Mouse (Mus musculus): Measurements from ENCODE around the gene Stx1a. TPM values are rescaled to one million over a fixed set of nuclear protein-coding genes. Genes with fewer than 3 reads are reported as not detected.

Stx1a gene
- polyA plus RNA-seq, 1 experiment from 2014 or later = 90.9 TPM

- 15% methylated on average over 14 of the region's 14 CpGs for WGBS
These were observed 53.7 kb downstream of the Stx1a start for GRCm38 (mm10) chr5:135076931-135077505.

DNA sequence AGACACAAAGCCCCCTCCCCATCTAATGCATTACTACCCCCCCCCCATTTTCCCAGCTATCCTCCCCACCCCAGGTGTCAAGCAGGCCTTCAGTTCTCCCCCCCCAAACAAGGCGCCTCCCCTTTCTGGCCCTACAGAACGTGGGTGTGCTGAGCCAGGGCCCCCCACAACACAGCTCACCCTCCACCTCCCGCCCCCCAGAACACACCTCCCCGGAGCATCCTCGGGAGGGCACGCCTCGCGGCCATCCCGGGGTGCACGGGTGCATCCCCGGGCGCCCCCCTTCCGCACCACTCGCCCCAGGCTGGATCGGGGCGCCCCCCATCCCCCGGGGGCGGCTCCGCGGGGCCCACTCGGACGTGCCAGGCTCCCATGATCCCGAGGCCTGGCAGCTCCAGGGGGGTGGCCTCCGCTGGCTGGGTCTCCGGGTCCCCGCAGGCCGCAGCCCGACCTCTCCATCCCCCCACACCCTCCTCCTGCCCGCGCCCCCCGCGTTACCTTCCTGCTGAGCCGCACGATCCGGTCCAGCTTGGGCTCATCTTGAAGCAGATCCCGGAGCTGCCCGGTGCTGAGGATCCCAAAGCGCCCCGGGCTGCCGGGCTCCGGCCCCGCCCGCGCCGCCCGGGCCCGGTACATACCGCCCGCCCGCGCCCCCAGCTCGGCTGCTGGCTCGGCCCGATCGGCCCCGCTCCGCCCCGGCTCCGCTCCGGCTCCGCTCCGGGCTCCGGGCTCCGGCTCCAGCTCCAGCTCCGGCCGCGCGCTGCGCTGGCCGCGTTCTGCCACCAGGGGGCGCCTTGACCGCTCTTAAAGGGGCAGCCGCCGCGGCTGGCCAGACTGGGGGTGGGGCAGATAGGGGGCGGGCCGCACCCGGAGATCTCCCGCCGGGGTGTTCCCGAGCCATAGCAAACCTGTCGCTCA, 54.5 kb downstream of the Stx1a start, which contains the start of gene Vps37d:
Vps37d (minus strand) TSS at position 703 of the 918 bp plus-strand sequence.
- Histone ChIP-seq H3K9me3 (no peaks in the 10 kb centered on the region), H3K27me3 (no peaks in the 10 kb centered on the region), H3K4me1 (replicated peaks) (peaks cover 31% of the 10 kb centered on the region), H3K4me2 (peak within 1 kb of the TSS; percentile 76), H3K9ac (peak within 1 kb of the TSS; percentile 99), H3K4me3 (peak within 1 kb of the TSS; percentile 98), H3K27ac (replicated peaks) (peak within 1 kb of the TSS; percentile 93), H3K36me3 (peaks cover 35% of the 10 kb centered on the region)
- peak; percentile 82 for ATAC-seq (ENCODE audit: low read depth)
- WGBS = under 1% methylated on average over 75 of the region's 83 CpGs

More at GRCm38 (mm10) chr5:135076931-135077505, 53.7 kb downstream of the Stx1a start:
- Histone ChIP-seq H3K27ac (replicated peaks) (peak overlapping the region; percentile 93), H3K4me1 (replicated peaks) (peaks cover 31% of the 10 kb centered on the region), H3K36me3 (peaks cover 43% of the 10 kb centered on the region), H3K27me3 (no peaks in the 10 kb centered on the region), H3K4me2 (peak overlapping the region; percentile 76), H3K4me3 (peak overlapping the region; percentile 98), H3K9ac (peak overlapping the region; percentile 99), H3K9me3 (no peaks in the 10 kb centered on the region)
- ATAC-seq (ENCODE audit: low read depth) = peak; percentile 57

DNA sequence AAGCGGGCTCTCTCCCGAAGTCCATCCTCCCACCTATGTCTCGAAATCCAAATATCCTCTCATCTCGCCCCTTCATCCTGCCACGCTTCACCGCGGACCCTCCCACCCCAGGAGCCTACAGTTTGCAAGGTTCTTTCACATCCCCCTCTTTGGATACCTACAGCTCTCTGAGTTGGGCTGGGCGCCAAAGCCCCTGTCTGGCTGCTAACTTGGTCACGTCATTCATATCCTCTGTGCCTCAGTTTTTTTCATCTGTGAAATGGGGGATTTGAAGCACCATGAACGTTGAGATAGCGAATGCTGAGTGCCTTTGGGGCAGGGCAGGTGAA, 55.2 kb downstream of the Stx1a start:
- Histone ChIP-seq H3K9ac (peak overlapping the region; percentile 99), H3K4me3 (peak overlapping the region; percentile 98), H3K36me3 (peaks cover 28% of the 10 kb centered on the region), H3K4me1 (replicated peaks) (peaks cover 24% of the 10 kb centered on the region), H3K27me3 (no peaks in the 10 kb centered on the region), H3K27ac (replicated peaks) (no peak overlapping the region), H3K4me2 (peak overlapping the region; percentile 76), H3K9me3 (no peaks in the 10 kb centered on the region)
- WGBS = under 1% methylated on average over 11 of the region's 11 CpGs
- ATAC-seq (ENCODE audit: low read depth) = peak; percentile 30; the same call in 1 of the 2 replicates

DNA sequence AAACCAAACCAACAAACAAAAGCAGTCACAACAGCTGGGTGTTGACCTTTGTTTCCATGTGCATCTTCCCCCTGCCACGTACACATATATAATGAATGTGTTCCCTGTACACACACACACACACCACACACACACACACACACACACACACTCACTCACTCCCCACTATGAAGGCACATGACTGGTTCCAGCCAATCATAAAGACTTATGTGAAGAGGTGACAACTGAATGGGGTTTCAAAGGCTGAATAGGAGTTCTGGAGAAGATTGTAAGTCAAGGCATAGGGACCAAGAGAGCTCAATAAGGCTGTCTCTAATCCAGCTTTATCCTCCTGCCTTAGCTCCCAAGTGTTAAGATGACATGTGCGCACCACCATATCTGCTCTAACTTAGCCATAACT, 56.3 kb downstream of the Stx1a start:
- H3K27ac ChIP-seq (replicated peaks) = no peak overlapping the region
- peaks cover 14% of the 10 kb centered on the region for H3K4me1 ChIP-seq (replicated peaks)
- WGBS = 100% methylated on average over 2 of the region's 2 CpGs

GRCm38 (mm10) chr5:135080539-135080938, 57.3 kb downstream of the Stx1a start:
- H3K4me1 ChIP-seq (replicated peaks) = peaks cover 14% of the 10 kb centered on the region
- H3K4me3 ChIP-seq = no peak overlapping the region
- no peak overlapping the region for H3K27ac ChIP-seq (replicated peaks)
- no peak overlapping the region for H3K9ac ChIP-seq
- no peaks in the 10 kb centered on the region for H3K9me3 ChIP-seq
- peaks cover 10% of the 10 kb centered on the region; the same call in 1 of the 2 replicates for H3K36me3 ChIP-seq
- H3K4me2 ChIP-seq = no peak overlapping the region
- no peak for ATAC-seq (ENCODE audit: low read depth)
- no peaks in the 10 kb centered on the region; the same call in 1 of the 2 replicates for H3K27me3 ChIP-seq
- 89% methylated on average over 5 of the region's 5 CpGs for WGBS

More for the DNA sequence above, 56.3 kb downstream of the Stx1a start:
- H3K9ac ChIP-seq = no peak overlapping the region
- peaks cover 18% of the 10 kb centered on the region; the same call in 1 of the 2 replicates for H3K36me3 ChIP-seq
- no peaks in the 10 kb centered on the region for H3K9me3 ChIP-seq
- ATAC-seq (ENCODE audit: low read depth) = no peak
- H3K27me3 ChIP-seq = no peaks in the 10 kb centered on the region
- no peak overlapping the region for H3K4me3 ChIP-seq
- H3K4me2 ChIP-seq = no peak overlapping the region

- WGBS = 71% methylated on average over 4 of the region's 4 CpGs
- Histone ChIP-seq H3K4me1 (replicated peaks) (no peaks in the 10 kb centered on the region), H3K27ac (replicated peaks) (no peak overlapping the region), H3K4me3 (no peak overlapping the region), H3K9me3 (no peaks in the 10 kb centered on the region), H3K4me2 (no peak overlapping the region), H3K36me3 (no peaks in the 10 kb centered on the region), H3K9ac (no peak overlapping the region), H3K27me3 (peaks cover 50% of the 10 kb centered on the region)
- no peak for ATAC-seq (ENCODE audit: low read depth)
These were observed 63.6 kb downstream of the Stx1a start for GRCm38 (mm10) chr5:135086871-135087270.

DNA sequence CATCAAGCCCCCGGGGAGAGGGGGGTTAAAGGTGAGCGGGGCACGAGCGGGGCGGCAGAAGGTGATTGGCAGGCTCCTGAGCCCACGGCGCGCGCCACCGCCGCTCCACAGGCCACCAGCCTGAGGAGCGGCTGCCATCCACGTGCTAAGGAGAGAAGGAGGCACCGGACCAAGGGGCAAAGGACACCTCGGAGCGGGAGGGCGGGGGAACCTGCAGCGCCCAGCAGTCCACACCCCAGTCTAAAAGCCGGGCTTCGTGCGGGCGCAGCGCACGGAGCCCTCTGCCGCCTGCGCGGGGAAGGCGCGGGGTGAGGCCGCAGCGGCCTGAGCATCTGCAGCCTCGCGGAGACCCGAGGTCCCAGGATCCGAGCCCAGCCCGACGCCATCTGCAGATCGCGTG, 66.4 kb downstream of the Stx1a start, which contains the start of gene Mlxipl:
Mlxipl (plus strand) TSS at position 238 of the 400 bp plus-strand sequence.
- no peaks in the 10 kb centered on the region for H3K9me3 ChIP-seq
- peaks cover 68% of the 10 kb centered on the region for H3K27me3 ChIP-seq
- H3K4me2 ChIP-seq = no peak within 1 kb of the TSS
- WGBS = 2% methylated on average over 30 of the region's 39 CpGs
- H3K36me3 ChIP-seq = no peaks in the 10 kb centered on the region
- no peak within 1 kb of the TSS for H3K27ac ChIP-seq (replicated peaks)
- H3K4me3 ChIP-seq = peak within 1 kb of the TSS; percentile 4; the same call in 1 of the 2 replicates
- no peak within 1 kb of the TSS for H3K9ac ChIP-seq
- ATAC-seq (ENCODE audit: low read depth) = no peak
- no peaks in the 10 kb centered on the region for H3K4me1 ChIP-seq (replicated peaks)

Other genes with a start within 250 kb of the Stx1a start
- gene Tmem270, start 116.7 kb upstream of the Stx1a start, polyA plus RNA-seq (2015; fragmentation: Nextera tagmentation; extraction: Ambion mirVana) = not detected in 2 replicates
- 0.29 and 0.49 TPM in 2 replicates for gene Cldn13, start 108.0 kb upstream of the Stx1a start, polyA plus RNA-seq (2015; fragmentation: Nextera tagmentation; extraction: Ambion mirVana)
- 8.8 and 9.0 TPM in 2 replicates for gene Mettl27, start 91.1 kb upstream of the Stx1a start, polyA plus RNA-seq (2015; fragmentation: Nextera tagmentation; extraction: Ambion mirVana)
- 0.38 and 0.85 TPM in 2 replicates for gene Cldn4, start 76.5 kb upstream of the Stx1a start, polyA plus RNA-seq (2015; fragmentation: Nextera tagmentation; extraction: Ambion mirVana)
- 0.81 and 2.4 TPM in 2 replicates for gene Cldn3, start 37.3 kb upstream of the Stx1a start, polyA plus RNA-seq (2015; fragmentation: Nextera tagmentation; extraction: Ambion mirVana)
- 63.6 and 72.2 TPM in 2 replicates for gene Abhd11, start 14.3 kb upstream of the Stx1a start, polyA plus RNA-seq (2015; fragmentation: Nextera tagmentation; extraction: Ambion mirVana)
- gene Dnajc30, start 40.7 kb downstream of the Stx1a start, polyA plus RNA-seq (2015; fragmentation: Nextera tagmentation; extraction: Ambion mirVana) = 35.5 and 37.1 TPM in 2 replicates
- gene Bud23, start 41.5 kb downstream of the Stx1a start, polyA plus RNA-seq (2015; fragmentation: Nextera tagmentation; extraction: Ambion mirVana) = 83.0 and 93.7 TPM in 2 replicates
- 26.3 and 31.7 TPM in 2 replicates for gene Vps37d, start 54.8 kb downstream of the Stx1a start, polyA plus RNA-seq (2015; fragmentation: Nextera tagmentation; extraction: Ambion mirVana)
- 0.56 and 1.2 TPM in 2 replicates for gene Mlxipl, start 66.4 kb downstream of the Stx1a start, polyA plus RNA-seq (2015; fragmentation: Nextera tagmentation; extraction: Ambion mirVana)
- 15.9 and 18.5 TPM in 2 replicates for gene Tbl2, start 126.2 kb downstream of the Stx1a start, polyA plus RNA-seq (2015; fragmentation: Nextera tagmentation; extraction: Ambion mirVana)
- 49.2 and 50.0 TPM in 2 replicates for gene Bcl7b, start 144.8 kb downstream of the Stx1a start, polyA plus RNA-seq (2015; fragmentation: Nextera tagmentation; extraction: Ambion mirVana)
- 32.0 and 35.9 TPM in 2 replicates for gene Baz1b, start 163.8 kb downstream of the Stx1a start, polyA plus RNA-seq (2015; fragmentation: Nextera tagmentation; extraction: Ambion mirVana)
- 11.6 and 12.1 TPM in 2 replicates for gene Fzd9, start 227.7 kb downstream of the Stx1a start, polyA plus RNA-seq (2015; fragmentation: Nextera tagmentation; extraction: Ambion mirVana)